ENCODE assay signal across 10 mouse cellular contexts in genomic region chr11:108910328-108910886, GRCm38 (mm10). TPM values are rescaled to one million over a fixed set of nuclear protein-coding genes. Genes with fewer than 3 reads are reported as not detected.
DNase-seq lines count a peak whose midpoint lies in the region; ATAC-seq and TF ChIP-seq lines count a peak whose summit lies in the region.
"Had no signal": no experiment of that assay in that cellular context is flagged by ENCODE, and none has a peak within 500 bp of the region (broad histone marks: within the 10 kb centered on the region; RNA-seq: fewer than 3 reads in every experiment).

No protein-coding gene starts in this region.

- no peak for DNase-seq in heart, embryonic 10.5 days (ENCODE audit: low spot score)
- DNase-seq in heart, adult 18-20 months: no peak
- no peak for DNase-seq in spleen, adult 2 months (ENCODE audit: low read depth in 1 of 2, low spot score in 2 of 2)
- DNase-seq in spleen, postnatal 14 days (ENCODE audit: low spot score in 2 of 2): no peak
- peak; percentile 31 to 35 for DNase-seq in thymus, postnatal 36 days
- no peak for DNase-seq in cerebellum, adult 8-10 months
- DNase-seq in adrenal gland, postnatal 10 days: no peak
- DNase-seq: gastrocnemius, postnatal 14 days; lung, postnatal 14 days had no signal

- H3K4me1 ChIP-seq in heart, embryonic 10.5 days: peaks cover 33% of the 10 kb centered on the region
- H3K4me1 ChIP-seq in spleen, adult 2 months (ENCODE audit: control insufficient read depth, insufficient read depth, insufficient read length): peaks cover 4% of the 10 kb centered on the region; the same call in 1 of the 2 replicates
- H3K4me1 ChIP-seq in intestine, postnatal 0 days (replicated peaks; ENCODE audit: control insufficient read depth, insufficient read depth, low read length): no peaks in the 10 kb centered on the region

- no peaks in the 10 kb centered on the region for H3K9me3 ChIP-seq in heart, embryonic 10.5 days
- no peaks in the 10 kb centered on the region for H3K9me3 ChIP-seq in intestine, postnatal 0 days (ENCODE audit: control insufficient read depth)

- H3K27ac ChIP-seq in heart, embryonic 10.5 days: peak overlapping the region; percentile 52
- H3K27ac ChIP-seq in spleen, adult 2 months (ENCODE audit: insufficient read depth, low read length): peak overlapping the region; percentile 33; the same call in 1 of the 2 replicates
- H3K27ac ChIP-seq in intestine, postnatal 0 days (ENCODE audit: low read depth, low read length): peak overlapping the region; percentile 52; the same call in 1 of the 2 replicates

- ATAC-seq in intestine, postnatal 0 days: no peak

- no peak for TF ChIP-seq CTCF in spleen, adult 2 months (IDR thresholded peaks at IDR 0.05; ENCODE audit: extremely low read depth, insufficient read depth, insufficient read length, insufficient replicate concordance)
- no peak for TF ChIP-seq CTCF in intestine, postnatal 0 days (IDR thresholded peaks at IDR 0.05; ENCODE audit: low read depth)

- H3K9ac ChIP-seq in intestine, postnatal 0 days (ENCODE audit: low read depth, low read length): no peak overlapping the region

- no peaks in the 10 kb centered on the region for H3K36me3 ChIP-seq in heart, embryonic 10.5 days
- no peaks in the 10 kb centered on the region for H3K36me3 ChIP-seq in spleen, adult 2 months (ENCODE audit: control insufficient read depth, insufficient read depth, low read length)
- H3K36me3 ChIP-seq in intestine, postnatal 0 days (ENCODE audit: control insufficient read depth, insufficient read depth): no peaks in the 10 kb centered on the region

- no peak for TF ChIP-seq POLR2A in spleen, adult 2 months (IDR thresholded peaks at IDR 0.05; ENCODE audit: low read depth, low read length)

- peak overlapping the region; percentile 59 for H3K4me2 ChIP-seq in intestine, postnatal 0 days (replicated peaks; ENCODE audit: low read depth)

- 2% methylated on average over 14 of the region's 14 CpGs for WGBS in heart, embryonic 10.5 days
- WGBS in spleen, adult 2 months: 4% methylated on average over 14 of the region's 14 CpGs
- WGBS in intestine, postnatal 0 days: 5% methylated on average over 14 of the region's 14 CpGs

- H3K27me3 ChIP-seq in heart, embryonic 10.5 days (ENCODE audit: insufficient read depth, poor library complexity, severe bottlenecking): peaks cover 46% of the 10 kb centered on the region
- H3K27me3 ChIP-seq in spleen, adult 2 months (ENCODE audit: control insufficient read depth, insufficient read depth, low read length): no peaks in the 10 kb centered on the region; the same call in 1 of the 2 replicates
- no peaks in the 10 kb centered on the region for H3K27me3 ChIP-seq in intestine, postnatal 0 days (replicated peaks; ENCODE audit: control insufficient read depth, insufficient read depth, low read length)

- H3K4me3 ChIP-seq in heart, embryonic 10.5 days: peak overlapping the region; percentile 56
- no peak overlapping the region for H3K4me3 ChIP-seq in spleen, adult 2 months (ENCODE audit: extremely low read depth, insufficient read depth, insufficient read length)
- peak overlapping the region; percentile 6; the same call in 1 of the 2 replicates for H3K4me3 ChIP-seq in intestine, postnatal 0 days (ENCODE audit: low read depth, low read length)

RNA-seq across cellular contexts. Expression of gene Axin2, which starts 9.7 kb away (rescaled TPM):
- polyA plus RNA-seq in heart, embryonic 10.5 days (2016; fragmentation: Nextera tagmentation; extraction: Ambion mirVana): 2.2 and 5.1 TPM in 2 replicates
- 1 to 10 TPM; 3.5 to 4.7 TPM for total RNA-seq in heart, adult 18-20 months (2021)
- polyA plus RNA-seq in spleen, adult 2 months (2012; rRNA removed): 4.9 TPM in 2 replicates
- polyA plus RNA-seq in intestine, postnatal 0 days (2015; fragmentation: Nextera tagmentation; extraction: Ambion mirVana): 3.1 and 3.8 TPM in 2 replicates
- total RNA-seq in adrenal gland, postnatal 10 days (2021): 10 to 100 TPM; 31.5 to 35.3 TPM

Comparison
In these comparisons a context has a peak if more than half of its experiments do, and no peak if none do; other contexts are left out.
1. DNase-seq: peak in thymus, postnatal 36 days (2 of 2); none in heart, embryonic 10.5 days (single experiment), heart, adult 18-20 months (0 of 2), spleen, adult 2 months (0 of 2), spleen, postnatal 14 days (0 of 2), cerebellum, adult 8-10 months (single experiment) and adrenal gland, postnatal 10 days (single experiment).
2. Peak in every context shown above with its lines, with median percentiles within 50 percentile points of each other: H3K27ac ChIP-seq.